Mouse (Mus musculus): Measurements from ENCODE around the gene Stk38.

DNA sequence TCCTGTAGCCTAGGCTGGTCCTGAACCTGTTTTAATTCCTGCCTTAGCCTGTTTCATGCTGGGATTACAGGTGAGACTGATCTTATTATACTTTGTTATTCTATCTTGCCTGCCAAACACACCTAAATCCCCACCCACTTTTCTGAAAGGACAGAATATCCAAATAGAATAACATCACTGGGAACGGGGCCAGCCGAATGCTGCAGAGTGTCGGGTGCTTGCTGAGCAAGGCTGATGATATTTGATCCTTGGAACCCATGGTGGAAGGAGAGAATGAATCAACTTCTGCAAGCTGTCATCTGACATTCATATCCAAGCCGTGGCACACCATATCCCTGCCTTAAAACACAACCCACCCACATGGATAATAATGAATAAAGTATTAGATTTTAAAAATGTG is 59.1 kb downstream of the Stk38 start:
- TF ChIP-seq CTCF (IDR thresholded peaks at IDR 0.05; ENCODE audit: extremely low read depth, insufficient read depth, low read length), result no peak
- TF ChIP-seq POLR2A (IDR thresholded peaks at IDR 0.05; ENCODE audit: extremely low read depth, insufficient read depth, low read length), result no peak
